Mouse (Mus musculus) small intestine, adult 2 months (tissue): ENCODE measurements around the gene Dennd1a.

Experiments
- CTCF ChIP-seq: fragments of 200-500 bp; IDR thresholded peaks from 2 replicates; pipeline ENCODE4 v1.5.1; 2012; ENCODE audit warnings: low read depth, mild to moderate bottlenecking, control low read depth, inconsistent platforms, low read length, moderate library complexity, mixed read lengths; ENCODE audit not compliant: insufficient replicate concordance, insufficient read length; ENCODE audit errors: extremely low read depth
- POLR2A ChIP-seq: fragments of 200-500 bp; IDR thresholded peaks from 2 replicates; pipeline ENCODE4 v1.6.1; 2012; ENCODE audit warnings: low read depth, mild to moderate bottlenecking, control low read depth, inconsistent platforms, low read length, moderate library complexity

DNA sequence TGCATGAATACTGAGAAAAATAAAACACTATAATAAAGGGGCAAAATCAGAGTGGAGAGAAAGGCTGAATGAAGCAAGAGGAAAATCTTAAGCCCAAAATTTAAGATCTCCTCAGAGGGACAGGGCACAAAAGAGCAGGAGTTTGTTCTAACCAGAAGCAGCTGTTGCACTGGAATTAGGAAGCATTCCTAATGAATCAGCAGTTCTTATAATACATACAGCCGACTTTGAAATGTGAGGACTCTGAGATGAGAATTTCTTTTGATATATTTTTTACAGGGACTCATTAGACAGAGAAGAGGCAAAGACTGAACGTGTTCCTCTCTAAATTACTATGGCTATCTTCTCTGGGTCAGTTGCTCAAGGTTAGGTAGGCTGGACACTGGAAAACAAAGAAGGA lies 212.7 kb downstream of the Dennd1a start:
- TF ChIP-seq POLR2A (no peak), CTCF (no peak)
